In the genomic region with DNA sequence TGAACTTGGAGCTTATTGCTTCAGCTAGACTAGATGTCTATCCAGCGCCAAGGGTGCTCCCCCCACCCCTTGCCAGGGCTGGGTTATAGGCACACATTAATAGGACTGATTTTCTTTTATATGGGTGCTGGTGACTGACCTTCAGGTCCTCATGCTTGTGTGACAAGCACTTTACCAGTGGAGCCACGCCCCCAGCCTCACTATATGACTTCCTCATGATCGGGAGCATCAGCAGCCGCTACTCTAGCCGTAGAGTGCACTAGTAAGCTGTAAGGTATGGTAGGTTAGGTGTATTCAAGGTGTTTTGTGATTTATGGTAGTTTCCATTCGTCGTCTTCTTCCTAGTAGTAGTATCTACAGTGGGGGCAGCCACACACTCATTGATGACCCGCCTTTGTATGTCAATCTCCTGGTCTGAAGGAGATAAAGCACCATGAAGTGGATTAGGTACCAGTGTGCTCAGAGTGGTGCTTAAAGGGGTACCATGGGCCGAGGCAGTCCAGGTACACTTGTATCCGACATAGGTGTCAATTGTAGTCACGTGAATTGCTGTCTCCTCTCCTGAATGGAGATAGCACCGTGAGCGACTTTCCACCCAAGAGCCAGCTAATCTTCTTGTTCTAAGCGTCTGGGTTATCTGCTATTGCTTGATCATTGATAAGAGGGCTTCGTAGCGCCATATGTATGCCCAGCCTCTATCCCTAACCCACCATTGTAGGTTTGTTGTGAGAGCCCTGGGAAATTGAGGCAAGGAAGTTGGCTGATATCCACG, we compare ENCODE assay signal across 19 mouse cellular contexts.
"Had no signal": no experiment of that assay in that cellular context is flagged by ENCODE, and none has a peak within 500 bp of the region (broad histone marks: within the 10 kb centered on the region; RNA-seq: fewer than 3 reads in every experiment).

No protein-coding gene starts in this region.

- H3K9me3 ChIP-seq: lung, embryonic 15.5 days; neural tube, embryonic 13.5 days had no signal

- H3K36me3 ChIP-seq: lung, embryonic 15.5 days; neural tube, embryonic 13.5 days had no signal

- DNase-seq: kidney, adult 18-20 months; kidney, adult 9 months; kidney, postnatal 14 days; kidney, postnatal 4 days; lung, adult 18-20 months; lung, postnatal 10 days; lung, postnatal 36 days; midbrain, embryonic 14.5 days; retina, postnatal 1 day; right cerebral cortex, postnatal 25 days; spleen, adult 18-20 months; thymus, adult 18-20 months; thymus, postnatal 36 days had no signal

- H3K4me3 ChIP-seq: lung, embryonic 15.5 days; megakaryocyte, embryonic 14.5 days; myocyte; neural tube, embryonic 13.5 days had no signal

- ATAC-seq: inflammation-experienced regulatory T-cells, adult 6 months had no signal

- H3K27ac ChIP-seq: lung, embryonic 15.5 days; neural tube, embryonic 13.5 days had no signal

- H3K4me2 ChIP-seq: lung, embryonic 15.5 days; midbrain, embryonic 11.5 days; neural tube, embryonic 13.5 days had no signal

- H3K9ac ChIP-seq: lung, embryonic 15.5 days; neural tube, embryonic 13.5 days had no signal

- H3K27me3 ChIP-seq: lung, embryonic 15.5 days; megakaryocyte, embryonic 14.5 days had no signal
